ENCODE assay signal across 44 mouse cellular contexts in the genomic region with DNA sequence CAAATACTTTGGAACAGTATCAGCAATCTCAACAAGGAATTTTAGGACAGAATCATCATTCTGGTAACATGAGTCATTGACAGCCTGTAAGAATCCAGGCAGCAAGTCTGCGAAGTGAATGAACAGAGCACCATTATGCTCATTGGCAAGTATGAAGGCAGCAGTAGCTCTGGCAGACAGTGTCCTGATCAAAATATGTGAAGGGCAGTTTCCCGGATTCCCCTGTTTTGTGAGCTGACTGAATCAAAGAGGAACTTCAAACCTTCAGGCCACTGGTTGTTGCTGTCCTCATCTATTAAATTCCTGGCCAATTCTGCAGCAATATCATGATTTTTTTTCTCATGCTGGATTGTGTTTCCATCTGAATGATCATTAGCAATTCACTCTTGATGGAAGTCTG. TPM values are rescaled to one million over a fixed set of nuclear protein-coding genes. Genes with fewer than 3 reads are reported as not detected.
"Had no signal": no experiment of that assay in that cellular context is flagged by ENCODE, and none has a peak within 500 bp of the region (broad histone marks: within the 10 kb centered on the region; RNA-seq: fewer than 3 reads in every experiment).

No protein-coding gene starts in this region.

- H3K4me1 ChIP-seq: heart, embryonic 13.5 days; heart, embryonic 15.5 days; hindbrain, embryonic 13.5 days; hindbrain, embryonic 15.5 days; kidney, embryonic 15.5 days; limb, embryonic 13.5 days; limb, embryonic 15.5 days; liver, embryonic 12.5 days had no signal

- H3K9ac ChIP-seq: heart, embryonic 13.5 days; heart, embryonic 15.5 days; hindbrain, embryonic 13.5 days; hindbrain, embryonic 15.5 days; kidney, embryonic 15.5 days; limb, embryonic 13.5 days; limb, embryonic 15.5 days; liver, embryonic 12.5 days; liver, embryonic 14.5 days had no signal

- H3K4me3 ChIP-seq: heart, adult 2 months; heart, embryonic 13.5 days; heart, embryonic 15.5 days; hindbrain, embryonic 13.5 days; hindbrain, embryonic 15.5 days; kidney, embryonic 15.5 days; limb, embryonic 13.5 days; limb, embryonic 15.5 days; liver, embryonic 12.5 days had no signal

- H3K27me3 ChIP-seq: heart, embryonic 13.5 days; heart, embryonic 15.5 days; hindbrain, embryonic 13.5 days; hindbrain, embryonic 15.5 days; kidney, embryonic 15.5 days; limb, embryonic 13.5 days; limb, embryonic 15.5 days; liver, embryonic 12.5 days had no signal

- H3K4me2 ChIP-seq: heart, embryonic 11.5 days; heart, embryonic 13.5 days; heart, embryonic 15.5 days; hindbrain, embryonic 13.5 days; hindbrain, embryonic 15.5 days; kidney, embryonic 15.5 days; limb, embryonic 13.5 days; limb, embryonic 15.5 days; liver, embryonic 12.5 days had no signal

- ATAC-seq: hindbrain, postnatal 0 days; intestine, embryonic 16.5 days; liver, embryonic 12.5 days had no signal

- DNase-seq: gastrocnemius, postnatal 14 days; gastrocnemius, postnatal 36 days; heart, adult 11 months; heart, adult 2 months; heart, postnatal 14 days; heart, postnatal 36 days; kidney, adult 11 months; kidney, adult 2 months; kidney, adult 9 months; kidney, postnatal 14 days; kidney, postnatal 36 days; layer of hippocampus, adult 9-11 months; layer of hippocampus, postnatal 36 days; left cerebral cortex, postnatal 4 days had no signal

- H3K27ac ChIP-seq: heart, adult 2 months; heart, embryonic 13.5 days; heart, embryonic 15.5 days; hindbrain, embryonic 13.5 days; hindbrain, embryonic 15.5 days; hindbrain, postnatal 0 days; kidney, embryonic 15.5 days; kidney, postnatal 0 days; limb, embryonic 13.5 days; limb, embryonic 15.5 days; liver, embryonic 12.5 days; liver, embryonic 14.5 days had no signal

- H3K36me3 ChIP-seq: heart, embryonic 13.5 days; heart, embryonic 15.5 days; hindbrain, embryonic 13.5 days; hindbrain, embryonic 15.5 days; kidney, embryonic 15.5 days; limb, embryonic 13.5 days; limb, embryonic 15.5 days; liver, embryonic 12.5 days had no signal

- H3K9me3 ChIP-seq: heart, embryonic 13.5 days; heart, embryonic 15.5 days; hindbrain, embryonic 13.5 days; hindbrain, embryonic 15.5 days; kidney, embryonic 15.5 days; limb, embryonic 13.5 days; limb, embryonic 15.5 days; liver, embryonic 12.5 days had no signal

RNA-seq across cellular contexts. Expression of gene Fnd3c2, which starts 29.3 kb away (rescaled TPM):
- total RNA-seq: gastrocnemius, adult 18-20 months; gastrocnemius, adult 8-10 months; gastrocnemius, postnatal 36 days; heart, adult 2 months; heart, postnatal 14 days; heart, postnatal 36 days; hematopoietic stem cell, adult 5-6 weeks; hindbrain, postnatal 0 days; layer of hippocampus, adult 18-20 months; layer of hippocampus, adult 8-10 months; layer of hippocampus, postnatal 14 days; layer of hippocampus, postnatal 36 days; left cerebral cortex, adult 18-20 months; left cerebral cortex, adult 8-10 months; left cerebral cortex, postnatal 10 days; left cerebral cortex, postnatal 25 days; left cerebral cortex, postnatal 4 days; liver, adult 2 months had no signal
- polyA plus RNA-seq: gonadal fat pad, adult 2 months; heart, adult 2 months; heart, embryonic 11.5 days; heart, embryonic 13.5 days; heart, embryonic 15.5 days; heart, postnatal 0 days; hindbrain, embryonic 11.5 days; hindbrain, embryonic 13.5 days; hindbrain, embryonic 15.5 days; hindbrain, postnatal 0 days; intestine, embryonic 14.5 days; intestine, embryonic 16.5 days; kidney, adult 2 months; kidney, embryonic 15.5 days; kidney, postnatal 0 days; large intestine, adult 2 months; limb, embryonic 11.5 days; limb, embryonic 13.5 days; limb, embryonic 15.5 days; liver, adult 2 months; liver, embryonic 12.5 days; liver, embryonic 14.5 days had no signal
